8 mouse cellular contexts compared by ENCODE assay signal in the genomic region with DNA sequence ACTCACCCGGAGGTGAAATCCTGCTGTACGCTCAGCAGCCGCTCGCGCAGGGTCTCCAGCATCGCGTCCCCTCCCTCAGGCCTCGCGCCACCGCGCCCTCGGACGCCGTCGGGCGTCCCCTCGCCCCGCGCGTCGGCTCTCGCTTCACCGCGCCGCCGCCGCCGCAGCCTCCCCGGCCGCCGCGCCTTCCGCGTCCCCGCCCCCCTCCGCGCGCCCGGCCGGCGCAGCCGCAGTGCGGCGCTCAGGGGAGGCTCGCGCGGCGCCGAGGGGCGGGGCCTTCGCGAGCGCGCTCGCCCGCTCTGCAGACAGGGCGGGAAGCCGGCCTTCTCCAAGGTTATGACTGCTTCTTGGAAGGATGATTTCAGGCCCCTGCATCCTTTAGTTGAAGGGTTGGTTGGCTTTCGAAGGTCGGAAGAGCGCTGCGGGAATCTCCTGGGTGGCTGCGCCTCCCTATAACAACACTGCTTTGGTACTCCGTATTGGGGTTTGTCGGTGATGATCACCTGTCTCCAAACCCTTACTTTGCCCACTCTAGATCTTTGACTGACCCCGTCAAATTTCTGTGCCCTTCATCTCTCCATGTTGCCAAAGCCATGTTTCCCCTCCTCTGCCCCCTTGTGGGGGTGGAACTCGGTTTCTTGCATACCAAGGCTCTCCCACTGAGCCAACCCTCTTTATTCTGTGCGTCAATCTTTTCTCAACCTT. TPM values are rescaled to one million over a fixed set of nuclear protein-coding genes. Genes with fewer than 3 reads are reported as not detected.
DNase-seq lines count a peak whose midpoint lies in the region; ATAC-seq lines count a peak whose summit lies in the region.

A gene (minus strand): TSS at position 237 of the 705 bp plus-strand sequence.

- H3K27ac ChIP-seq in embryonic facial prominence, embryonic 13.5 days = peak within 1 kb of the TSS; percentile 86

- H3K9ac ChIP-seq in embryonic facial prominence, embryonic 13.5 days = peak within 1 kb of the TSS; percentile 87

- peak; percentile 82 for ATAC-seq in embryonic facial prominence, embryonic 13.5 days (ENCODE audit: insufficient number of reproducible peaks, insufficient read depth, low FRiP score, low TSS enrichment, low read depth)
- ATAC-seq in monocyte, adult 5-6 weeks (replicated peaks; ENCODE audit: insufficient number of reproducible peaks, low FRiP score, low TSS enrichment, poor library complexity, severe bottlenecking) = peak; percentile 7; the same call in 1 of the 2 replicates

- no peaks in the 10 kb centered on the region for H3K9me3 ChIP-seq in embryonic facial prominence, embryonic 13.5 days

- under 1% methylated on average over 63 of the region's 68 CpGs for WGBS in embryonic facial prominence, embryonic 13.5 days

- no peaks in the 10 kb centered on the region for H3K27me3 ChIP-seq in embryonic facial prominence, embryonic 13.5 days

- H3K4me3 ChIP-seq in embryonic facial prominence, embryonic 13.5 days = peak within 1 kb of the TSS; percentile 76

- peaks cover 34% of the 10 kb centered on the region for H3K4me1 ChIP-seq in embryonic facial prominence, embryonic 13.5 days

- H3K36me3 ChIP-seq in embryonic facial prominence, embryonic 13.5 days = no peaks in the 10 kb centered on the region; the same call in 1 of the 2 replicates

- DNase-seq in 3T3-L1 (ENCODE audit: low read depth, low spot score) (peak; percentile 57), liver (peak; percentile 84)
- DNase-seq in adrenal gland, postnatal 36 days = peak; percentile 83 to 92
- peak; percentile 47 for DNase-seq in heart, adult 8-10 months (ENCODE audit: low spot score)
- DNase-seq in kidney, adult 9 months = peak; percentile 64
- DNase-seq in spleen, postnatal 36 days (ENCODE audit: low spot score in 2 of 2) = peak; percentile 72 to 76

- H3K4me2 ChIP-seq in embryonic facial prominence, embryonic 13.5 days = peak within 1 kb of the TSS; percentile 70

RNA-seq across cellular contexts. Expression of the gene that starts here (rescaled TPM):
- total RNA-seq in adrenal gland, postnatal 36 days (2021) = 10 to 100 TPM; 54.7 to 55.0 TPM
- 76.2 and 77.9 TPM in 2 replicates for polyA plus RNA-seq in embryonic facial prominence, embryonic 13.5 days (2015; fragmentation: Nextera tagmentation; extraction: Ambion mirVana)
- total RNA-seq in heart, adult 8-10 months (2022) = 100 to 1,000 TPM; 126 to 144 (median 133) TPM
- 28.6 to 38.3 TPM (median 35.3 TPM) in 3 replicates for total RNA-seq in monocyte, adult 5-6 weeks (2017)

Comparison
In these comparisons a context has a peak if more than half of its experiments do, and no peak if none do; other contexts are left out.
1. Peak in every context shown above with its lines: DNase-seq, ATAC-seq, H3K4me3 ChIP-seq and H3K27ac ChIP-seq.